Mouse (Mus musculus) hindbrain, postnatal 0 days (tissue): ENCODE results near the gene Gm45062. TPM values are rescaled to one million over a fixed set of nuclear protein-coding genes. Genes with fewer than 3 reads are reported as not detected.

ENCODE experiments used
- ATAC-seq: fragments of 200-750 bp; cut with Nextera tagmentation; 2 replicates; pipeline ENCODE4 v1.8.0; 2017; ENCODE audit warnings: mild to moderate bottlenecking, moderate TSS enrichment, moderate library complexity
- DNase-seq: peaks from one replicate; pipeline ENCODE4 v3.0.0-alpha.2; 2015; ENCODE audit warnings: low spot score
- H3K27ac ChIP-seq: fragments of 300-500 bp; sonication (generic); 2 replicates; pipeline ENCODE4 v1.5.1; 2014; ENCODE audit warnings: mild to moderate bottlenecking
- H3K27me3 ChIP-seq: fragments of 300-500 bp; sonication (generic); 2 replicates; pipeline ENCODE4 v1.6.1; 2014; ENCODE audit warnings: low read length, mixed read lengths; ENCODE audit not compliant: insufficient read depth
- H3K36me3 ChIP-seq: fragments of 300-500 bp; sonication (generic); 2 replicates; pipeline ENCODE4 v1.6.1; 2014; ENCODE audit warnings: low read length, mixed read lengths; ENCODE audit not compliant: insufficient read depth
- H3K4me1 ChIP-seq: fragments of 300-500 bp; sonication (generic); 2 replicates; pipeline ENCODE4 v1.6.1; 2014; ENCODE audit warnings: antibody characterized with exemption, low read length, mixed read lengths; ENCODE audit not compliant: insufficient read depth
- H3K4me2 ChIP-seq: fragments of 300-500 bp; sonication (generic); 2 replicates; pipeline ENCODE4 v1.6.1; 2014; ENCODE audit warnings: low read depth, mild to moderate bottlenecking, low read length, moderate library complexity, mixed read lengths
- H3K4me3 ChIP-seq: fragments of 300-500 bp; sonication (generic); 2 replicates; pipeline ENCODE4 v1.5.1; 2014; ENCODE audit warnings: low read length
- H3K9ac ChIP-seq: fragments of 300-500 bp; sonication (generic); replicated peaks from 2 replicates; pipeline ENCODE4 v1.6.1; 2014; ENCODE audit warnings: mild to moderate bottlenecking, low read length, moderate library complexity, mixed read lengths
- H3K9me3 ChIP-seq: fragments of 300-500 bp; sonication (generic); 2 replicates; pipeline ENCODE4 v1.6.1; 2016; ENCODE audit warnings: low read length, mixed read lengths
- CTCF ChIP-seq: IDR thresholded peaks from 2 replicates; pipeline ENCODE4 v1.5.1; 2016; ENCODE audit warnings: antibody characterized with exemption, control low read depth, low read depth
- WGBS: fragments of 180-500 bp; shearing (Covaris S2); extraction: QIAGEN DNeasy Blood & Tissue Kit; methylation state at CpG from one replicate; pipeline ENCODE4 v1.1.7; 2014; 5-methylcytosine and 5-hydroxymethylcytosine counted together
- polyA plus RNA-seq: library from polyadenylated mRNA; unstranded; fragments of >200 nt; fragmentation: Nextera tagmentation; extraction: Ambion mirVana; gene quantifications from 2 replicates; pipeline ENCODE4 v1.2.1, GENCODE M21; 2015
- total RNA-seq: library from RNA; depleted of rRNA; stranded (reverse); fragments of >200 nt; gene quantifications from 2 replicates; pipeline ENCODE4 v1.2.3, GENCODE M21; 2014

The Gm45062 gene
- total and polyA plus RNA-seq, 2 experiments from 2014 or later = 1.8 to 4.9 TPM

- Histone ChIP-seq H3K9ac (no peak overlapping the region), H3K4me1 (no peaks in the 10 kb centered on the region), H3K4me3 (no peak overlapping the region), H3K27me3 (no peaks in the 10 kb centered on the region), H3K4me2 (no peak overlapping the region), H3K9me3 (no peaks in the 10 kb centered on the region), H3K36me3 (no peaks in the 10 kb centered on the region), H3K27ac (no peak overlapping the region)
- WGBS = 73% methylated on average over 7 of the region's 7 CpGs
- DNase-seq = no peak
- no peak for TF ChIP-seq CTCF
- ATAC-seq = peak; percentile 36; the same call in 1 of the 2 replicates
These were observed 138.0 kb downstream of the Gm45062 start for GRCm38 (mm10) chr6:8397252-8397651.

- TF ChIP-seq CTCF = no peak
- DNase-seq (no peak), ATAC-seq (no peak)
- no peaks in the 10 kb centered on the region for H3K9me3 ChIP-seq
- WGBS = 74% methylated on average over 1 of the region's 1 CpGs
- no peak overlapping the region for H3K27ac ChIP-seq
- H3K4me2 ChIP-seq = no peak overlapping the region
- no peaks in the 10 kb centered on the region for H3K27me3 ChIP-seq
- no peak overlapping the region for H3K9ac ChIP-seq
- H3K36me3 ChIP-seq = no peaks in the 10 kb centered on the region
- no peaks in the 10 kb centered on the region for H3K4me1 ChIP-seq
- no peak overlapping the region for H3K4me3 ChIP-seq
These were observed 140.5 kb downstream of the Gm45062 start for GRCm38 (mm10) chr6:8399710-8400109.

- H3K4me3 ChIP-seq = no peak overlapping the region
- no peak overlapping the region for H3K9ac ChIP-seq
- H3K4me1 ChIP-seq = no peaks in the 10 kb centered on the region
- no peak overlapping the region for H3K27ac ChIP-seq
- TF ChIP-seq CTCF = no peak
- 89% methylated on average over 5 of the region's 5 CpGs for WGBS
- no peak for DNase-seq
- H3K9me3 ChIP-seq = no peaks in the 10 kb centered on the region
- no peaks in the 10 kb centered on the region for H3K36me3 ChIP-seq
- no peaks in the 10 kb centered on the region for H3K27me3 ChIP-seq
- no peak overlapping the region for H3K4me2 ChIP-seq
- ATAC-seq = no peak
These were observed 143.9 kb downstream of the Gm45062 start for GRCm38 (mm10) chr6:8403127-8403526.

- H3K27me3 ChIP-seq = no peaks in the 10 kb centered on the region
- DNase-seq = no peak
- H3K9ac ChIP-seq = no peak overlapping the region
- no peaks in the 10 kb centered on the region for H3K9me3 ChIP-seq
- no peak for ATAC-seq
- no peaks in the 10 kb centered on the region for H3K4me1 ChIP-seq
- no peak overlapping the region for H3K27ac ChIP-seq
- no peak overlapping the region for H3K4me2 ChIP-seq
- TF ChIP-seq CTCF = no peak
- H3K36me3 ChIP-seq = no peaks in the 10 kb centered on the region
- WGBS = 82% methylated on average over 5 of the region's 5 CpGs
- no peak overlapping the region for H3K4me3 ChIP-seq
These were observed 146.6 kb downstream of the Gm45062 start for GRCm38 (mm10) chr6:8405844-8406243.

- Histone ChIP-seq H3K27me3 (no peaks in the 10 kb centered on the region), H3K4me2 (no peak overlapping the region), H3K4me3 (no peak overlapping the region), H3K9ac (no peak overlapping the region), H3K27ac (no peak overlapping the region), H3K9me3 (no peaks in the 10 kb centered on the region), H3K36me3 (no peaks in the 10 kb centered on the region), H3K4me1 (0 out of 2 replicates have a peak, but pooled peaks cover 5% of the 10 kb centered on the region)
- no peak for ATAC-seq
- no peak for TF ChIP-seq CTCF
- DNase-seq = no peak
- WGBS = 91% methylated on average over 2 of the region's 2 CpGs
These were observed 149.1 kb downstream of the Gm45062 start for GRCm38 (mm10) chr6:8408332-8408731.

- Histone ChIP-seq H3K36me3 (no peaks in the 10 kb centered on the region), H3K9ac (no peak overlapping the region), H3K4me2 (no peak overlapping the region), H3K4me3 (no peak overlapping the region), H3K27ac (no peak overlapping the region), H3K9me3 (no peaks in the 10 kb centered on the region), H3K27me3 (no peaks in the 10 kb centered on the region), H3K4me1 (0 out of 2 replicates have a peak, but pooled peaks cover 5% of the 10 kb centered on the region)
- TF ChIP-seq CTCF = no peak
- WGBS = 91% methylated on average over 4 of the region's 4 CpGs
- ATAC-seq (no peak), DNase-seq (no peak)
These were observed 150.6 kb downstream of the Gm45062 start for GRCm38 (mm10) chr6:8409865-8410264.

GRCm38 (mm10) chr6:8412845-8413598 lies 153.8 kb downstream of the Gm45062 start:
- ATAC-seq (peak; percentile 80), DNase-seq (peak; percentile 70)
- no peaks in the 10 kb centered on the region for H3K36me3 ChIP-seq
- no peak overlapping the region for H3K4me3 ChIP-seq
- 56% methylated on average over 10 of the region's 10 CpGs for WGBS
- TF ChIP-seq CTCF = no peak
- H3K4me2 ChIP-seq = peak overlapping the region; percentile 10; the same call in 1 of the 2 replicates
- 0 out of 2 replicates have a peak, but pooled peaks cover 5% of the 10 kb centered on the region for H3K4me1 ChIP-seq
- peak overlapping the region; percentile 45; the same call in 1 of the 2 replicates for H3K27ac ChIP-seq
- no peaks in the 10 kb centered on the region for H3K27me3 ChIP-seq
- no peaks in the 10 kb centered on the region for H3K9me3 ChIP-seq
- no peak overlapping the region; the same call in 1 of the 2 replicates for H3K9ac ChIP-seq
